Mouse (Mus musculus) liver, postnatal 0 days (tissue): ENCODE measurements around the gene Ccdc80.

Experiments
- CTCF ChIP-seq: sonication (generic); IDR thresholded peaks from 2 replicates; pipeline ENCODE4 v1.5.1; 2016; ENCODE audit warnings: antibody characterized with exemption, low read depth
- EP300 ChIP-seq: IDR thresholded peaks from 2 replicates; pipeline ENCODE4 v1.6.1; 2016; ENCODE audit warnings: antibody characterized with exemption, low read depth, mild to moderate bottlenecking

DNA sequence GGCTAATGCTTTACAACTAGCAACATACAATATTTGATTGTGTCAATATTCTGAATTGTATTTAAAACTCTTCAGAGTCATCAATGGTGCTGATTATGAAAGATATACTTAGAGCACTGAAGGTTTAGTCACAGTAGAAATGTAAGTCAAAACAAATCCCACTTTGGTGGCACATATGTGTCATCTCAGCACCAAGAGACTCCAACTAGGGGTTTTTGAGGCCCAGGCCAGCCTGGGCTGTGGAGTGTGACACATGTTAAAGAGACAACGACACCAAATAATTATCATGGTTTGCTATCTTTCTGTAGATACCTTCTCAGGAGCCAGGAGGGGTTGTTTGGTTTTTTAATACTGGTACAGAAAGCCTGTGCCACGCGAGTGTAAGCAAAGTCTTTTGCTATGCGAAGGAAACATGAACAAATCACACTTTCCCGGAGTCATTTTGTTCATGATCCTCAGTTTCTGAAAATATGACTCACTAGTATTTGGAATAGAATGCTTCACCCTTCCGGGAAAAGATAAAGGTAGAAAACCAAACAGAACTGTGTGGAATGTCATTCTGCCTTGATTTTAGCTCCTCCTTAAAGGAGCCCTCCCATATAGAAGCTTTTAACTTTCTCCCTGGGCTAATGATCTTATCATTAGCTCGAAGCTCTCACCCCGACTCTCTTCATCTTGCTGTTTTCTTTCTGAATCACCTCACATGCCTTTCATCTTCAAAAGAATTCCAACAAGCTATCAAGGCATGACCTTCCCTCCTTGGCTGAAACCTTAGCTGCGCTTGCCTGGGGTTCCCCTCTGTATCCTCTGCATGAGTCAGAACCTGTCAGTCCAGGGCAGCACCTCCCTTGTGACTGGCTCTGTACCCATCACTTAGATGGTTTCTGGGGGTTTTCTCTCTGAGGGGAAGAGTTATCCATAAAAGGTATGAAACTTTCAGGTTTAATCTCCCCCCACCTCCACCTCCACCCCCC lies 31.3 kb downstream of the Ccdc80 start:
- TF ChIP-seq CTCF: no peak
- TF ChIP-seq EP300: no peak
